In the genomic region with DNA sequence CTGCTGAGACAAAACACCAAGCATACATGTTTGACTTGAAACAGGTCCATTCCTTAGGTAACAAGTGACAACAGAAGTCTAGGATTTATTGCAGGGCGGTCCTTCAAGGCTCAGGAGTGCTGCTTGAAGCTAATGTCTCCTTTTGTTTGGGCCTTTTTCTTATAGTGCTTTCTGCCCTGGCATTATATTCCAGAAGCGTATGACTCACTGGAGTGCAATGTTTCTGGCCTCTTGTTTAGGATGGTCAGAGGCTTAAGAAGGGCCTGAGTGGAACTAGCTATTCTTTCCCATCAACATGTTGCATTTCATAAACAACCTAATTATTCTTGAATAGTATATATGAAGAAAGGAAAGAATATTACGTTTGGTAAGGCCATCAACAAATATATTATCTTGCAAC, we compare ENCODE assay signal across 33 mouse cellular contexts.
"Had no signal": no experiment of that assay in that cellular context is flagged by ENCODE, and none has a peak within 500 bp of the region (broad histone marks: within the 10 kb centered on the region; RNA-seq: fewer than 3 reads in every experiment).

No protein-coding gene starts in this region.

- H3K9me3 ChIP-seq: limb, embryonic 10.5 days; limb, embryonic 12.5 days; limb, embryonic 13.5 days; limb, embryonic 15.5 days; liver, embryonic 12.5 days; liver, embryonic 13.5 days; liver, embryonic 15.5 days; lung, embryonic 15.5 days; megakaryocyte, embryonic 14.5 days; midbrain, embryonic 10.5 days; midbrain, embryonic 12.5 days; midbrain, embryonic 13.5 days; midbrain, embryonic 15.5 days; neural tube, embryonic 12.5 days had no signal

- H3K9ac ChIP-seq: limb, embryonic 12.5 days; limb, embryonic 13.5 days; limb, embryonic 15.5 days; liver, embryonic 12.5 days; liver, embryonic 13.5 days; liver, embryonic 14.5 days; liver, embryonic 15.5 days; liver, postnatal 0 days; lung, embryonic 14.5 days; lung, embryonic 15.5 days; midbrain, embryonic 12.5 days; midbrain, embryonic 13.5 days; midbrain, embryonic 15.5 days; neural tube, embryonic 12.5 days; neural tube, embryonic 13.5 days had no signal

- H3K36me3 ChIP-seq: limb, embryonic 10.5 days; limb, embryonic 13.5 days; limb, embryonic 15.5 days; liver, embryonic 12.5 days; liver, embryonic 13.5 days; liver, embryonic 15.5 days; lung, embryonic 15.5 days; midbrain, embryonic 12.5 days; midbrain, embryonic 15.5 days; neural tube, embryonic 13.5 days had no signal

- ATAC-seq: liver, embryonic 12.5 days; liver, postnatal 0 days; lung, postnatal 0 days; midbrain, embryonic 13.5 days; midbrain, embryonic 15.5 days; midbrain, embryonic 16.5 days had no signal

- H3K4me2 ChIP-seq: limb, embryonic 12.5 days; limb, embryonic 13.5 days; limb, embryonic 15.5 days; liver, embryonic 11.5 days; liver, embryonic 12.5 days; liver, embryonic 13.5 days; liver, embryonic 15.5 days; lung, embryonic 14.5 days; lung, embryonic 15.5 days; midbrain, embryonic 11.5 days; midbrain, embryonic 12.5 days; midbrain, embryonic 13.5 days; midbrain, embryonic 15.5 days; neural tube, embryonic 12.5 days; neural tube, embryonic 13.5 days had no signal

- H3K4me1 ChIP-seq: limb, embryonic 10.5 days; limb, embryonic 12.5 days; limb, embryonic 13.5 days; limb, embryonic 15.5 days; liver, embryonic 12.5 days; liver, embryonic 13.5 days; liver, embryonic 15.5 days; lung, embryonic 15.5 days; megakaryocyte, embryonic 14.5 days; midbrain, embryonic 10.5 days; midbrain, embryonic 12.5 days; midbrain, embryonic 13.5 days; midbrain, embryonic 15.5 days; neural tube, embryonic 12.5 days; neural tube, embryonic 13.5 days had no signal

- DNase-seq: left cerebral cortex, postnatal 4 days; liver; liver, embryonic 13.5 days; liver, postnatal 0 days; lung, adult 18-20 months; lung, adult 2 months; lung, embryonic 14.5 days; lung, postnatal 10 days; lung, postnatal 14 days; lung, postnatal 36 days; lung, postnatal 4 days; midbrain, embryonic 14.5 days had no signal

- H3K4me3 ChIP-seq: limb, embryonic 10.5 days; limb, embryonic 12.5 days; limb, embryonic 13.5 days; limb, embryonic 15.5 days; liver, embryonic 12.5 days; liver, embryonic 13.5 days; liver, embryonic 15.5 days; lung, embryonic 15.5 days; megakaryocyte, embryonic 14.5 days; midbrain, embryonic 10.5 days; midbrain, embryonic 12.5 days; midbrain, embryonic 13.5 days; midbrain, embryonic 15.5 days; myocyte; neural tube, embryonic 12.5 days; neural tube, embryonic 13.5 days had no signal

- H3K27me3 ChIP-seq: limb, embryonic 12.5 days; limb, embryonic 13.5 days; limb, embryonic 15.5 days; liver, embryonic 12.5 days; liver, embryonic 13.5 days; liver, embryonic 15.5 days; lung, embryonic 15.5 days; megakaryocyte, embryonic 14.5 days; midbrain, embryonic 12.5 days; midbrain, embryonic 13.5 days; midbrain, embryonic 15.5 days; neural tube, embryonic 12.5 days; neural tube, embryonic 13.5 days had no signal

- H3K27ac ChIP-seq: limb, embryonic 10.5 days; limb, embryonic 12.5 days; limb, embryonic 13.5 days; limb, embryonic 15.5 days; liver, embryonic 12.5 days; liver, embryonic 13.5 days; liver, embryonic 14.5 days; liver, embryonic 15.5 days; lung, embryonic 15.5 days; macrophage; midbrain, embryonic 10.5 days; midbrain, embryonic 12.5 days; midbrain, embryonic 13.5 days; midbrain, embryonic 15.5 days; neural tube, embryonic 12.5 days; neural tube, embryonic 13.5 days had no signal
